Mouse (Mus musculus) brain, embryonic 14.5 days (tissue): ENCODE measurements around the gene Gm45713.

Experiments used
- CTCF ChIP-seq: fragments of 200-500 bp; IDR thresholded peaks from 2 replicates; pipeline ENCODE4 v1.5.1; 2012; ENCODE audit warnings: inconsistent platforms, mild to moderate bottlenecking, moderate library complexity, borderline replicate concordance; ENCODE audit not compliant: insufficient read depth, insufficient read length; ENCODE audit errors: extremely low read depth
- POLR2A ChIP-seq: fragments of 200-500 bp; IDR thresholded peaks from 2 replicates; pipeline ENCODE4 v1.6.1; 2012; ENCODE audit warnings: mild to moderate bottlenecking, inconsistent platforms, borderline replicate concordance; ENCODE audit not compliant: poor library complexity, insufficient read depth, insufficient read length, severe bottlenecking; ENCODE audit errors: extremely low read depth

GRCm38 (mm10) chr7:45148534-45149098 is 12.6 kb upstream of the Gm45713 start:
- TF ChIP-seq CTCF = no peak
- no peak for TF ChIP-seq POLR2A
